Comparison of ENCODE assay signal across 28 mouse cellular contexts in the genomic region with DNA sequence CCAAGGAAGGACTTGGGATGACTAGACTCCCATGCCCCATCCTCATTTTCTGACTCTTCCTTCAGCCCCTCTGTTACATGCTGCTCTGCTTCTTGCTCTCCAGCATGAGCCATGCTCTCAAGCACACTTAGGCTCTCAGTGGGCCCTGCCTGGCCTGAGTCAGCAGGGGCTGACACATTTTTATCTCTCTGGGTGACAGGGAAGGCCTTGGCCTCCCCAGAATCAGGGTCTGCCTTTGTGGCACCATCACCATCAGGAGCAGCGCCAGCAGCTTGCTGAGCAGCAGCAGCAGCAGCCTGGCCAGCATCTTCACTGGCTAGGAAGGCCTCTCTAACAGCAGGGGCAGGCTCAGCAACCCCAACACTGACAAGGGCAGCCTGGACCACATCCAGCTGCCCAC. TPM values are rescaled to one million over a fixed set of nuclear protein-coding genes. Genes with fewer than 3 reads are reported as not detected.
DNase-seq lines count a peak whose midpoint lies in the region; ATAC-seq lines count a peak whose summit lies in the region.
"Had no signal": no experiment of that assay in that cellular context is flagged by ENCODE, and none has a peak within 500 bp of the region (broad histone marks: within the 10 kb centered on the region; RNA-seq: fewer than 3 reads in every experiment).

No protein-coding gene starts in this region.

- H3K4me1 ChIP-seq in embryonic facial prominence, embryonic 10.5 days: no peaks in the 10 kb centered on the region
- H3K4me1 ChIP-seq: embryonic facial prominence, embryonic 12.5 days; forebrain, embryonic 13.5 days; forebrain, embryonic 15.5 days had no signal

- 94% methylated on average over 1 of the region's 1 CpGs for WGBS in embryonic facial prominence, embryonic 10.5 days

- no peak for ATAC-seq in frontal cortex, adult (ENCODE audit: low TSS enrichment)
- ATAC-seq: forebrain, embryonic 13.5 days; forebrain, embryonic 15.5 days; forebrain, postnatal 0 days had no signal

- peaks cover 47% of the 10 kb centered on the region for H3K27me3 ChIP-seq in embryonic facial prominence, embryonic 10.5 days (replicated peaks; ENCODE audit: low read depth, poor library complexity, severe bottlenecking)
- H3K27me3 ChIP-seq: forebrain, embryonic 13.5 days; forebrain, embryonic 15.5 days had no signal

- no peak overlapping the region for H3K4me3 ChIP-seq in embryonic facial prominence, embryonic 10.5 days
- H3K4me3 ChIP-seq: embryonic facial prominence, embryonic 12.5 days; forebrain, embryonic 13.5 days; forebrain, embryonic 15.5 days; gastrocnemius, adult 2 months had no signal

- no peaks in the 10 kb centered on the region for H3K36me3 ChIP-seq in embryonic facial prominence, embryonic 10.5 days (replicated peaks)
- H3K36me3 ChIP-seq: embryonic facial prominence, embryonic 12.5 days; forebrain, embryonic 15.5 days had no signal

- H3K9me3 ChIP-seq in embryonic facial prominence, embryonic 10.5 days: no peaks in the 10 kb centered on the region
- H3K9me3 ChIP-seq: embryonic facial prominence, embryonic 12.5 days; forebrain, embryonic 13.5 days; forebrain, embryonic 15.5 days had no signal

- peak; percentile 17 to 24 for DNase-seq in cerebellum, postnatal 10 days
- no peak for DNase-seq in cerebellum, postnatal 14 days
- DNase-seq in adrenal gland, adult 8-10 months: peak; percentile 47
- DNase-seq in adrenal gland, postnatal 14 days: peak; percentile 60
- peak; percentile 61 to 70 for DNase-seq in adrenal gland, postnatal 36 days
- DNase-seq in embryonic facial prominence, embryonic 10.5 days (ENCODE audit: low spot score): no peak
- no peak for DNase-seq in gastrocnemius, postnatal 4 days (ENCODE audit: low spot score in 2 of 2)
- DNase-seq: cerebellum, adult 11 months; cerebellum, adult 18-20 months; cerebellum, adult 8-10 months; cerebellum, adult 9-11 months; cerebellum, postnatal 36 days; embryo, embryonic 11 days; forebrain, postnatal 0 days; gastrocnemius, adult 2 months had no signal

- no peak overlapping the region for H3K27ac ChIP-seq in embryonic facial prominence, embryonic 10.5 days (replicated peaks)
- H3K27ac ChIP-seq: embryonic facial prominence, embryonic 12.5 days; forebrain, embryonic 13.5 days; forebrain, embryonic 15.5 days; gastrocnemius, adult 2 months had no signal

RNA-seq across cellular contexts. Expression of a gene that starts 2.1 kb away (rescaled TPM):
- not detected for total RNA-seq in adrenal gland, adult 8-10 months (2022)
- total RNA-seq in adrenal gland, postnatal 14 days (2021): not detected in 2 replicates
- total RNA-seq in adrenal gland, postnatal 36 days (2021): not detected
- polyA plus RNA-seq in embryonic facial prominence, embryonic 10.5 days (2016; fragmentation: Nextera tagmentation; extraction: Ambion mirVana): not detected in 2 replicates
- total RNA-seq in gastrocnemius, postnatal 4 days (2021): not detected
- total RNA-seq: adrenal gland, adult 18-20 months; common myeloid progenitor, adult 5-6 weeks; gastrocnemius, adult 2 months had no signal
- polyA plus RNA-seq: C2C12; embryonic facial prominence, embryonic 12.5 days; embryonic facial prominence, embryonic 14.5 days; forebrain, embryonic 11.5 days; forebrain, embryonic 13.5 days; forebrain, embryonic 15.5 days had no signal

RNA-seq across cellular contexts. Expression of a gene that starts 14.4 kb away (rescaled TPM):
- 1 to 10 TPM in 1 of 4 experiments, under 1 TPM in 3; 0.42 to 1.1 (median 0.64) TPM for total RNA-seq in adrenal gland, adult 8-10 months (2022)
- 0.26 and 0.30 TPM in 2 replicates for total RNA-seq in adrenal gland, postnatal 14 days (2021)
- total RNA-seq in adrenal gland, postnatal 36 days (2021): under 1 TPM; 0.43 to 0.60 TPM
- polyA plus RNA-seq in embryonic facial prominence, embryonic 10.5 days (2016; fragmentation: Nextera tagmentation; extraction: Ambion mirVana): 0.12 and 0.18 TPM in 2 replicates
- not detected for total RNA-seq in gastrocnemius, postnatal 4 days (2021)
- total RNA-seq: common myeloid progenitor, adult 5-6 weeks; MEL had no signal

RNA-seq across cellular contexts. Expression of a gene that starts 38.7 kb away (rescaled TPM):
- total RNA-seq in adrenal gland, adult 8-10 months (2022): under 1 TPM in 1 of 4 experiments, not detected in 3; 0.34 TPM
- not detected in 2 replicates for total RNA-seq in adrenal gland, postnatal 14 days (2021)
- total RNA-seq in adrenal gland, postnatal 36 days (2021): not detected
- 0.15 TPM in 1 of 2 replicates, not detected in the other for polyA plus RNA-seq in embryonic facial prominence, embryonic 10.5 days (2016; fragmentation: Nextera tagmentation; extraction: Ambion mirVana)
- not detected for total RNA-seq in gastrocnemius, postnatal 4 days (2021)
- total RNA-seq: adrenal gland, adult 18-20 months; common myeloid progenitor, adult 5-6 weeks; forebrain, postnatal 0 days; gastrocnemius, adult 2 months; MEL had no signal
- polyA plus RNA-seq: C2C12; embryonic facial prominence, embryonic 12.5 days; forebrain, embryonic 11.5 days; forebrain, embryonic 13.5 days; forebrain, embryonic 15.5 days; forebrain, postnatal 0 days; frontal cortex, adult 2 months had no signal

RNA-seq across cellular contexts. Expression of a gene that starts 54.0 kb away (rescaled TPM):
- total RNA-seq in adrenal gland, adult 8-10 months (2022): 10 to 100 TPM; 21.8 to 25.4 (median 22.7) TPM
- total RNA-seq in adrenal gland, postnatal 14 days (2021): 19.3 and 22.9 TPM in 2 replicates
- total RNA-seq in adrenal gland, postnatal 36 days (2021): 10 to 100 TPM; 22.5 to 24.5 TPM
- polyA plus RNA-seq in embryonic facial prominence, embryonic 10.5 days (2016; fragmentation: Nextera tagmentation; extraction: Ambion mirVana): 19.1 and 20.8 TPM in 2 replicates
- 10 to 100 TPM; 24.3 to 26.3 TPM for total RNA-seq in gastrocnemius, postnatal 4 days (2021)

RNA-seq across cellular contexts. Expression of a gene that starts 59.8 kb away (rescaled TPM):
- not detected for total RNA-seq in adrenal gland, adult 8-10 months (2022)
- total RNA-seq in adrenal gland, postnatal 14 days (2021): not detected in 2 replicates
- not detected for total RNA-seq in adrenal gland, postnatal 36 days (2021)
- not detected in 2 replicates for polyA plus RNA-seq in embryonic facial prominence, embryonic 10.5 days (2016; fragmentation: Nextera tagmentation; extraction: Ambion mirVana)
- not detected for total RNA-seq in gastrocnemius, postnatal 4 days (2021)
- total RNA-seq: adrenal gland, adult 18-20 months; common myeloid progenitor, adult 5-6 weeks; ES-E14; forebrain, postnatal 0 days; gastrocnemius, adult 2 months; MEL had no signal
- polyA plus RNA-seq: brain, embryonic 14.5 days; C2C12; embryonic facial prominence, embryonic 12.5 days; embryonic facial prominence, embryonic 14.5 days; forebrain, embryonic 11.5 days; forebrain, embryonic 13.5 days; forebrain, embryonic 15.5 days; forebrain, postnatal 0 days; frontal cortex, adult 2 months had no signal

Comparison
In these comparisons a context has a peak if more than half of its experiments do, and no peak if none do; other contexts are left out.
1. DNase-seq: peak in cerebellum, postnatal 10 days (2 of 2), adrenal gland, adult 8-10 months (single experiment), adrenal gland, postnatal 14 days (single experiment) and adrenal gland, postnatal 36 days (2 of 2); none in cerebellum, postnatal 14 days (0 of 2), embryonic facial prominence, embryonic 10.5 days (single experiment) and gastrocnemius, postnatal 4 days (0 of 2).